Mouse (Mus musculus): ENCODE measurements around the gene Tbc1d19.

GRCm38 (mm10) chr5:53841256-53841655, 31.9 kb downstream of the Tbc1d19 start:
- TF ChIP-seq CTCF (IDR thresholded peaks at IDR 0.05; ENCODE audit: control insufficient read depth, insufficient read depth, low read length) (no peak), POLR2A (IDR thresholded peaks at IDR 0.05; ENCODE audit: borderline replicate concordance, control insufficient read depth, low read depth, low read length) (no peak)

All from bone marrow, adult 2 months (tissue).